Mouse (Mus musculus) erythroid progenitor cell, adult 5-6 weeks (primary cell): ENCODE measurements around the gene Eno2. TPM values are rescaled to one million over a fixed set of nuclear protein-coding genes. Genes with fewer than 3 reads are reported as not detected.

Source experiments
- ATAC-seq: replicated peaks from 2 replicates; pipeline ENCODE4 v1.8.0; 2016; ENCODE audit warnings: moderate number of reproducible peaks, mild to moderate bottlenecking, moderate TSS enrichment, inconsistent platforms; ENCODE audit not compliant: poor library complexity, low FRiP score, severe bottlenecking
- total RNA-seq, 2 experiments: library from RNA; stranded (forward) in 1 of 2; stranded (reverse) in 1 of 2; fragments of 150-400 nt in 1 of 2; fragments of 186-747, 209-891 nt in 1 of 2; gene quantifications; 2 replicates each; pipeline versions ENCODE4 v1.2.3 to v1.2.4; 2015 to 2017; ENCODE audit warnings: low replicate concordance in 2 of 2

Gene Eno2
- total RNA-seq, 2 experiments from 2014 or later, result not detected

- peak; percentile 33; the same call in 1 of the 2 replicates for ATAC-seq
Observed at GRCm38 (mm10) chr6:124767920-124768703, 1.4 kb downstream of the Eno2 start.

- ATAC-seq, result no peak
Observed at GRCm38 (mm10) chr6:124767536-124767919, 1.9 kb downstream of the Eno2 start.

- ATAC-seq, result no peak
Observed at GRCm38 (mm10) chr6:124765951-124766350, 3.5 kb downstream of the Eno2 start.

- peak; percentile 74 for ATAC-seq
Observed at GRCm38 (mm10) chr6:124759259-124759658, 10.2 kb downstream of the Eno2 start.

GRCm38 (mm10) chr6:124758849-124759232, 10.6 kb downstream of the Eno2 start:
- no peak for ATAC-seq

- no peak for ATAC-seq
Observed at GRCm38 (mm10) chr6:124757909-124758848, 11.3 kb downstream of the Eno2 start.

GRCm38 (mm10) chr6:124757351-124757880, 12.1 kb downstream of the Eno2 start:
- ATAC-seq, result no peak

- no peak for ATAC-seq
Observed at GRCm38 (mm10) chr6:124756652-124757350, 12.7 kb downstream of the Eno2 start.

GRCm38 (mm10) chr6:124755831-124756595, 13.5 kb downstream of the Eno2 start, which contains the start of the genes Gm45234 and Atn1:
Gm45234 (minus strand) TSS chr6:124756021.
Atn1 (minus strand) TSS chr6:124756524.
- ATAC-seq, result no peak

- ATAC-seq, result no peak
Observed at GRCm38 (mm10) chr6:124755306-124755705, 14.2 kb downstream of the Eno2 start.

- no peak for ATAC-seq
Observed at GRCm38 (mm10) chr6:124753861-124754260, 15.6 kb downstream of the Eno2 start.

GRCm38 (mm10) chr6:124750405-124750804, 19.1 kb downstream of the Eno2 start:
- ATAC-seq, result no peak

GRCm38 (mm10) chr6:124746654-124747632, 22.5 kb downstream of the Eno2 start:
- ATAC-seq, result no peak

- ATAC-seq, result no peak
Observed at GRCm38 (mm10) chr6:124746296-124746605, 23.2 kb downstream of the Eno2 start.

GRCm38 (mm10) chr6:124745490-124746295, 23.8 kb downstream of the Eno2 start:
- peak; percentile 79 for ATAC-seq

GRCm38 (mm10) chr6:124744755-124745321, 24.6 kb downstream of the Eno2 start:
- ATAC-seq, result no peak

GRCm38 (mm10) chr6:124743647-124744046, 25.8 kb downstream of the Eno2 start:
- ATAC-seq, result no peak
